Mouse (Mus musculus) embryonic facial prominence, embryonic 12.5 days (tissue): Measurements from ENCODE around the gene Lancl3. TPM values are rescaled to one million over a fixed set of nuclear protein-coding genes. Genes with fewer than 3 reads are reported as not detected.
"Not testable (repeated sequence)": the region's sequence is repeated elsewhere in the genome, so short reads cannot be mapped to it uniquely, and the experiment has no call there.

Experiments
- ATAC-seq: fragments of 200-750 bp; cut with Nextera tagmentation; 2 replicates; pipeline ENCODE4 v1.8.0; 2017; ENCODE audit not compliant: insufficient number of reproducible peaks, insufficient read depth, low FRiP score, low TSS enrichment
- H3K27ac ChIP-seq: fragments of 300-500 bp; sonication (generic); 2 replicates; pipeline ENCODE4 v1.5.1; 2016; ENCODE audit warnings: mild to moderate bottlenecking
- H3K27me3 ChIP-seq: fragments of 300-500 bp; sonication (generic); 2 replicates; pipeline ENCODE4 v1.6.1; 2016; ENCODE audit warnings: mild to moderate bottlenecking, moderate library complexity
- H3K36me3 ChIP-seq: fragments of 300-500 bp; sonication (generic); 2 replicates; pipeline ENCODE4 v1.6.1; 2016; ENCODE audit warnings: mild to moderate bottlenecking
- H3K4me1 ChIP-seq: fragments of 300-500 bp; sonication (generic); 2 replicates; pipeline ENCODE4 v1.6.1; 2016
- H3K4me2 ChIP-seq: fragments of 300-500 bp; sonication (generic); replicated peaks from 2 replicates; pipeline ENCODE4 v1.6.1; 2016; ENCODE audit warnings: mild to moderate bottlenecking, moderate library complexity
- H3K4me3 ChIP-seq: fragments of 300-500 bp; sonication (generic); 2 replicates; pipeline ENCODE4 v1.5.1; 2016; ENCODE audit warnings: mild to moderate bottlenecking
- H3K9ac ChIP-seq: fragments of 300-500 bp; sonication (generic); 2 replicates; pipeline ENCODE4 v1.6.1; 2016; ENCODE audit warnings: mild to moderate bottlenecking, moderate library complexity
- H3K9me3 ChIP-seq: fragments of 300-500 bp; sonication (generic); 2 replicates; pipeline ENCODE4 v1.6.1; 2016; ENCODE audit warnings: mild to moderate bottlenecking, moderate library complexity
- WGBS: fragments of 180-500 bp; shearing (Covaris S2); methylation state at CpG from one replicate; pipeline ENCODE4 v1.1.7; 2016; 5-methylcytosine and 5-hydroxymethylcytosine counted together
- polyA plus RNA-seq: library from polyadenylated mRNA; unstranded; fragments of >200 nt; fragmentation: Nextera tagmentation; extraction: Ambion mirVana; gene quantifications from 2 replicates; pipeline ENCODE4 v1.2.1, GENCODE M21; 2016

The Lancl3 gene
- polyA plus RNA-seq, 1 experiment from 2014 or later, result 1.3 TPM

GRCm38 (mm10) chrX:9271112-9271511 is 71.4 kb downstream of the Lancl3 start:
- 62% methylated on average over 3 of the region's 3 CpGs for WGBS
- Histone ChIP-seq H3K36me3 (no peaks in the 10 kb centered on the region), H3K4me3 (no peak overlapping the region), H3K9me3 (no peaks in the 10 kb centered on the region), H3K4me1 (no peaks in the 10 kb centered on the region), H3K27ac (no peak overlapping the region), H3K9ac (no peak overlapping the region), H3K27me3 (no peaks in the 10 kb centered on the region), H3K4me2 (no peak overlapping the region)
- no peak for ATAC-seq

- H3K9ac ChIP-seq, result peak overlapping the region; percentile 36; the same call in 1 of the 2 replicates
- H3K4me2 ChIP-seq, result peak overlapping the region; percentile 48
- no peaks in the 10 kb centered on the region for H3K27me3 ChIP-seq
- H3K27ac ChIP-seq, result no peak overlapping the region
- no peaks in the 10 kb centered on the region for H3K4me1 ChIP-seq
- H3K4me3 ChIP-seq, result peak overlapping the region; percentile 51
- H3K9me3 ChIP-seq, result no peaks in the 10 kb centered on the region
- no peaks in the 10 kb centered on the region for H3K36me3 ChIP-seq
- 19% methylated on average over 8 of the region's 8 CpGs for WGBS
- no peak for ATAC-seq
Measured at GRCm38 (mm10) chrX:9271947-9272459, 72.3 kb downstream of the Lancl3 start.

GRCm38 (mm10) chrX:9272460-9273361 is 73.0 kb downstream of the Lancl3 start, which contains the start of gene Xk:
TSS of gene Xk (plus strand) at chrX:9272756.
- peak; percentile 85 for ATAC-seq
- 11% methylated on average over 71 of the region's 94 CpGs for WGBS

GRCm38 (mm10) chrX:9273377-9274002 is 73.8 kb downstream of the Lancl3 start:
- WGBS, result 59% methylated on average over 12 of the region's 12 CpGs
- Histone ChIP-seq H3K4me2 (peak overlapping the region; percentile 48), H3K4me1 (no peaks in the 10 kb centered on the region), H3K4me3 (peak overlapping the region; percentile 51), H3K9ac (no peak overlapping the region), H3K27me3 (no peaks in the 10 kb centered on the region), H3K27ac (no peak overlapping the region), H3K36me3 (no peaks in the 10 kb centered on the region), H3K9me3 (no peaks in the 10 kb centered on the region)
- ATAC-seq, result no peak

More at GRCm38 (mm10) chrX:9272460-9273361, 73.0 kb downstream of the Lancl3 start, which contains the start of gene Xk:
- no peaks in the 10 kb centered on the region for H3K36me3 ChIP-seq
- H3K9ac ChIP-seq, result peak within 1 kb of the TSS; percentile 36
- H3K4me3 ChIP-seq, result peak within 1 kb of the TSS; percentile 51
- no peaks in the 10 kb centered on the region for H3K4me1 ChIP-seq
- H3K9me3 ChIP-seq, result no peaks in the 10 kb centered on the region
- H3K27ac ChIP-seq, result no peak within 1 kb of the TSS
- H3K27me3 ChIP-seq, result no peaks in the 10 kb centered on the region
- H3K4me2 ChIP-seq, result peak within 1 kb of the TSS; percentile 48

GRCm38 (mm10) chrX:9274321-9274720 is 74.6 kb downstream of the Lancl3 start:
- no peak for ATAC-seq
- Histone ChIP-seq H3K4me1 (no peaks in the 10 kb centered on the region), H3K36me3 (no peaks in the 10 kb centered on the region), H3K27me3 (no peaks in the 10 kb centered on the region), H3K4me3 (no peak overlapping the region), H3K4me2 (no peak overlapping the region), H3K9me3 (no peaks in the 10 kb centered on the region), H3K27ac (no peak overlapping the region), H3K9ac (no peak overlapping the region)
- WGBS, result 71% methylated on average over 8 of the region's 8 CpGs

GRCm38 (mm10) chrX:9283464-9283863 is 83.8 kb downstream of the Lancl3 start, which contains the start of gene H2al1m:
TSS of gene H2al1m (plus strand) at chrX:9283764.
- WGBS, result no CpG with 5 or more reads among the region's 1 CpGs
- H3K4me3 ChIP-seq, H3K9ac ChIP-seq, H3K36me3 ChIP-seq, H3K9me3 ChIP-seq, H3K27me3 ChIP-seq, H3K4me2 ChIP-seq, ATAC-seq, H3K4me1 ChIP-seq, H3K27ac ChIP-seq: not testable (repeated sequence)

- ATAC-seq, result not testable (repeated sequence)
- 81% methylated on average over 4 of the region's 4 CpGs for WGBS
Measured at GRCm38 (mm10) chrX:9293140-9293829, 93.6 kb downstream of the Lancl3 start.

GRCm38 (mm10) chrX:9298413-9298864 is 98.7 kb downstream of the Lancl3 start:
- H3K36me3 ChIP-seq, result no peaks in the 10 kb centered on the region
- no peak overlapping the region for H3K4me3 ChIP-seq
- H3K4me1 ChIP-seq, result no peaks in the 10 kb centered on the region
- no peaks in the 10 kb centered on the region for H3K27me3 ChIP-seq
- WGBS, result 86% methylated on average over 5 of the region's 5 CpGs
- no peak for ATAC-seq
- H3K9me3 ChIP-seq, result no peaks in the 10 kb centered on the region
- no peak overlapping the region for H3K9ac ChIP-seq
- no peak overlapping the region for H3K4me2 ChIP-seq
- no peak overlapping the region for H3K27ac ChIP-seq

More at GRCm38 (mm10) chrX:9293140-9293829, 93.6 kb downstream of the Lancl3 start:
- not testable (repeated sequence) for H3K4me1 ChIP-seq, H3K36me3 ChIP-seq, H3K9me3 ChIP-seq, H3K27ac ChIP-seq, H3K9ac ChIP-seq, H3K4me3 ChIP-seq, H3K27me3 ChIP-seq, H3K4me2 ChIP-seq

- no peak overlapping the region for H3K27ac ChIP-seq
- no peaks in the 10 kb centered on the region for H3K4me1 ChIP-seq
- WGBS, result 81% methylated on average over 5 of the region's 5 CpGs
- no peaks in the 10 kb centered on the region for H3K36me3 ChIP-seq
- H3K4me2 ChIP-seq, result no peak overlapping the region
- no peak overlapping the region for H3K9ac ChIP-seq
- H3K27me3 ChIP-seq, result no peaks in the 10 kb centered on the region
- no peaks in the 10 kb centered on the region for H3K9me3 ChIP-seq
- ATAC-seq, result no peak
- H3K4me3 ChIP-seq, result no peak overlapping the region
Measured at GRCm38 (mm10) chrX:9302791-9303190, 103.1 kb downstream of the Lancl3 start.

- no peak for ATAC-seq
- Histone ChIP-seq H3K9ac (no peak overlapping the region), H3K9me3 (no peaks in the 10 kb centered on the region), H3K4me2 (no peak overlapping the region), H3K27me3 (no peaks in the 10 kb centered on the region), H3K4me1 (no peaks in the 10 kb centered on the region), H3K36me3 (no peaks in the 10 kb centered on the region), H3K27ac (no peak overlapping the region), H3K4me3 (no peak overlapping the region)
- 76% methylated on average over 1 of the region's 1 CpGs for WGBS
Measured at GRCm38 (mm10) chrX:9303455-9303854, 103.8 kb downstream of the Lancl3 start.

- not testable (repeated sequence) for ATAC-seq, H3K9ac ChIP-seq, H3K27ac ChIP-seq, H3K36me3 ChIP-seq, H3K4me3 ChIP-seq, H3K27me3 ChIP-seq, H3K4me2 ChIP-seq, H3K4me1 ChIP-seq, H3K9me3 ChIP-seq
Measured at GRCm38 (mm10) chrX:9316457-9316856, 116.8 kb downstream of the Lancl3 start.
